Mouse (Mus musculus): ENCODE results near the gene Tmem109. TPM values are rescaled to one million over a fixed set of nuclear protein-coding genes. Genes with fewer than 3 reads are reported as not detected.

The Tmem109 gene
- polyA plus RNA-seq (2012; rRNA removed) = 76.2 and 84.3 TPM in 2 replicates

DNA sequence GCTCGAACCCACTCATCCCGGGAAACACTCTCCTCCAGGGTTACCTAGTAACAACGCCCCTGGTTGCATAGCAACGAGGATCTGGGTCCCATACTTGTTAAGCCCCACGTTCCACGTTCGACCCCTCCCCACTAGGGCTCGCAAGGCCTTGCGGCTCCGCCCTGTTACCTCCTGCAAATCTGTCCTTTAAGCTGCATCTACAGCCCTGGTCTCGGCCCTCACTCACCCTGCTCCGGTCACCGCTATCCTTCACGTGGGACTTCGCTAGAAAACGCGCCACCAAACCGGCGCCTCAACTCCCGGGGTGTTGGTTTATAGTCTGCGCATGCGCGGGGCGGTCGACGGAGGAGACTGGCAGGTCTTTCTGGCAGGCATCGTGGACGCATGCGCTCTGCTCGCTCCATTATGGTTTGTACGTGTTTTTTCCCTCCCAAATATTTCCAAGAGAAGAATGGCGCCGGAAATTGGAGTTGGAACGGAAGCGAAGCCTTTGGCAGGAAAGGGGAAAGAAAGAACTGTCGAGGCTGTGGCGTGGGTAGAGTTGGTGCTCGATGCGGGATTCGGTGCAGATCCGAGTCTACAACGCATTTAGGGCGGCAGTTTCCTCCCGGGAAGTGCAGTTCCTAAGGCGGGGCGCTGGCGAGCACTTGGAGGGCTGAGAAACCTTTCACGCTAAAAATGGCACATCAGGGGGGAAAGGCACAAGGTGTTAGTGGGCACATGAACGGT is at the start of gene Tmem109:
TSS of gene Tmem109 (minus strand) at position 576 of the 729 bp plus-strand sequence.

GRCm38 (mm10) chr19:10920532-10920931 is 38.7 kb upstream of the Tmem109 start, which contains the start of gene Zp1:
Gene Zp1, minus strand, starts transcription at chr19:10920632.

GRCm38 (mm10) chr19:10895016-10895528 is 13.3 kb upstream of the Tmem109 start, which contains the start of gene Prpf19:
Gene Prpf19, plus strand, starts transcription at chr19:10895231.

DNA sequence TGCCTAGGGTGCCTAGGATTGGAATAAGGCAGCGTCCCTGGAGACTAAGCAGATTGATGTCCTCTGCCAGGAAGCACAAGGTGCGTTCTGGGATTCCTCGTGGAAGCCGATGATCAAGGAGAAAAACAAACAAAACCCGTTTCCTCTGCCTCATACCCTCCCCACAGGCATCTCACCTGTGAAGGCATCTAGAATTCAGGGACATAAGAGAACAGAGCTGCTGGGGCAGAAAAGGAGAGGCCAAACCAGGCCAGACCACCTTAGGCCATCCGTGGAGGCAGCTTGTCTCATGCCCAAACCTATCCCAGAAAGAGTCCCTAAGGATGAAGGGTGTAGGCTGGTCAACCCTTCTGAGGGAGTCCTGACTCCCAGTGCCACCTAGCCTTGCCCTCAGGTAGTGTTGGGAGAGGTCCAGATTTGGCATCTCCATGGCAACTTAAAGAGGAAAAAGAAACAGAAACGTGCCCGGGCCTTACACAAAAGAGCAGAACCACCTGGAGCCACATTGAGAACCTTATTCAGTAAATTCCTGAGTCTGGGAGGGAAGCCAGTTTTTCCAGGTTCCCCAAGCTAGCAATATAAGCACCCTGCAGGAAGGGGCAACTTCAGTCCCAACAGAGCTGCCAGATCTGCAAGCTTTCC is 11.8 kb downstream of the Tmem109 start, which contains the start of gene Tmem132a:
TSS of gene Tmem132a (minus strand) at position 55 of the 642 bp plus-strand sequence.

GRCm38 (mm10) chr19:10839010-10839892 is 42.5 kb downstream of the Tmem109 start, which contains the start of gene Slc15a3:
Gene Slc15a3, plus strand, starts transcription at chr19:10839727.

DNA sequence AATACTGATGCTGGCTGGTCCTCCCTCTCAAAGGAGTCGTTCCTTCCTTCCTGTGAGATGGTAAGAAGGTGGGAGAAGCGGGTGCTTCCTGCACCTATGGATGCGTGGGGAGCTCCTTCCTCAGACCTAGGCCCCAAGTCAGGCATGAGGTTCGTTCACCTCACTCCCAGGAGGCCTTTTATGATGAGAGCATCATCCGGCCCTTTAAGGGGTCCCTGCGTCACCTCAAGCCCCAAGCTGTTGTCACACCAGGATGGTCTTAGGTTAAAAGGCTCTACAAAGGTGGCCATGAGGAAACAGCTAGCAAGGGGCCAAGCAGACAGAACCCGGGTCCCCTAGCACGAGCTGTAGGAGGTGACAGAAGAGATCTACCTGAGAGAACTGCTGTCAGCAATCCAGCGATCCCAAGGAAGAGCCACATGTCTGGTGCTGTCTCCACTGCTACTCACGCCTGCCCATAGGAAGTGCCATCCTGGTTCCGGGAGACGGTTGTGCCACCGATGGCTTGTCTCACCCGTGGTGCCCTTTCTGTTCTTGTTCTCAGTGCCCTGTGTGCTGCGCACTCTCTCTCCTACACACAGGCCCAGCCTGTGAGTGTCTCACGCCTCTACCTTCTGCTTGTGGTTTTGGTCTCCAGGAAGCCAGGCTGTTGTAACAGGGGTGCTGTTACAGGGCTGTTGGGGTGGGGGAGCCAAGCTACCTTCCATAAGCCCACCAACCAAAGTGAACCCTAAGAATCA is 52.2 kb downstream of the Tmem109 start, which contains the start of gene Cd6:
TSS of gene Cd6 (minus strand) at position 623 of the 740 bp plus-strand sequence.

Other genes starting within 250 kb of the Tmem109 start
- gene Vwce, start 247.8 kb downstream of the Tmem109 start, polyA plus RNA-seq (2012; rRNA removed) = 0.13 and 0.47 TPM in 2 replicates
- not detected in 2 replicates for gene Pga5, start 203.9 kb downstream of the Tmem109 start, polyA plus RNA-seq (2012; rRNA removed)
- 60.5 and 79.4 TPM in 2 replicates for gene Vps37c, start 193.3 kb downstream of the Tmem109 start, polyA plus RNA-seq (2012; rRNA removed)
- gene Cd5, start 143.0 kb downstream of the Tmem109 start, polyA plus RNA-seq (2012; rRNA removed) = 0.84 and 1.2 TPM in 2 replicates
- gene Cd6, start 51.9 kb downstream of the Tmem109 start, polyA plus RNA-seq (2012; rRNA removed) = 1.4 TPM in 2 replicates
- 6.3 and 6.8 TPM in 2 replicates for gene Slc15a3, start 42.3 kb downstream of the Tmem109 start, polyA plus RNA-seq (2012; rRNA removed)
- gene Tmem132a, start 12.1 kb downstream of the Tmem109 start, polyA plus RNA-seq (2012; rRNA removed) = 14.4 and 16.5 TPM in 2 replicates
- 180 and 181 TPM in 2 replicates for gene Prpf19, start 13.2 kb upstream of the Tmem109 start, polyA plus RNA-seq (2012; rRNA removed)
- 0.64 and 0.81 TPM in 2 replicates for gene Zp1, start 38.6 kb upstream of the Tmem109 start, polyA plus RNA-seq (2012; rRNA removed)
- 0.24 and 0.59 TPM in 2 replicates for gene Ptgdr2, start 55.2 kb upstream of the Tmem109 start, polyA plus RNA-seq (2012; rRNA removed)
- 3.9 and 5.6 TPM in 2 replicates for gene Ccdc86, start 67.3 kb upstream of the Tmem109 start, polyA plus RNA-seq (2012; rRNA removed)
- gene Ms4a10, start 92.7 kb upstream of the Tmem109 start, polyA plus RNA-seq (2012; rRNA removed) = 2.8 and 3.0 TPM in 2 replicates
- 0.06 and 0.16 TPM in 2 replicates for gene Ms4a15, start 111.2 kb upstream of the Tmem109 start, polyA plus RNA-seq (2012; rRNA removed)
- 0.22 and 0.61 TPM in 2 replicates for gene Ms4a18, start 136.0 kb upstream of the Tmem109 start, polyA plus RNA-seq (2012; rRNA removed)
- gene Ms4a8a, start 199.1 kb upstream of the Tmem109 start, polyA plus RNA-seq (2012; rRNA removed) = 591 and 756 TPM in 2 replicates
- gene 1700017D01Rik, start 248.9 kb upstream of the Tmem109 start, polyA plus RNA-seq (2012; rRNA removed) = not detected in 2 replicates